Mouse (Mus musculus) embryonic facial prominence, embryonic 12.5 days (tissue): ENCODE data around the gene Idh3g. TPM values are rescaled to one million over a fixed set of nuclear protein-coding genes. Genes with fewer than 3 reads are reported as not detected.

ENCODE experiments used
- ATAC-seq: fragments of 200-750 bp; cut with Nextera tagmentation; 2 replicates; pipeline ENCODE4 v1.8.0; 2017; ENCODE audit not compliant: insufficient number of reproducible peaks, insufficient read depth, low FRiP score, low TSS enrichment
- H3K27ac ChIP-seq: fragments of 300-500 bp; sonication (generic); 2 replicates; pipeline ENCODE4 v1.5.1; 2016; ENCODE audit warnings: mild to moderate bottlenecking
- H3K27me3 ChIP-seq: fragments of 300-500 bp; sonication (generic); 2 replicates; pipeline ENCODE4 v1.6.1; 2016; ENCODE audit warnings: mild to moderate bottlenecking, moderate library complexity
- H3K36me3 ChIP-seq: fragments of 300-500 bp; sonication (generic); 2 replicates; pipeline ENCODE4 v1.6.1; 2016; ENCODE audit warnings: mild to moderate bottlenecking
- H3K4me1 ChIP-seq: fragments of 300-500 bp; sonication (generic); 2 replicates; pipeline ENCODE4 v1.6.1; 2016
- H3K4me2 ChIP-seq: fragments of 300-500 bp; sonication (generic); replicated peaks from 2 replicates; pipeline ENCODE4 v1.6.1; 2016; ENCODE audit warnings: mild to moderate bottlenecking, moderate library complexity
- H3K4me3 ChIP-seq: fragments of 300-500 bp; sonication (generic); 2 replicates; pipeline ENCODE4 v1.5.1; 2016; ENCODE audit warnings: mild to moderate bottlenecking
- H3K9ac ChIP-seq: fragments of 300-500 bp; sonication (generic); 2 replicates; pipeline ENCODE4 v1.6.1; 2016; ENCODE audit warnings: mild to moderate bottlenecking, moderate library complexity
- H3K9me3 ChIP-seq: fragments of 300-500 bp; sonication (generic); 2 replicates; pipeline ENCODE4 v1.6.1; 2016; ENCODE audit warnings: mild to moderate bottlenecking, moderate library complexity
- WGBS: fragments of 180-500 bp; shearing (Covaris S2); methylation state at CpG from one replicate; pipeline ENCODE4 v1.1.7; 2016; 5-methylcytosine and 5-hydroxymethylcytosine counted together
- polyA plus RNA-seq: library from polyadenylated mRNA; unstranded; fragments of >200 nt; fragmentation: Nextera tagmentation; extraction: Ambion mirVana; gene quantifications from 2 replicates; pipeline ENCODE4 v1.2.1, GENCODE M21; 2016

The Idh3g gene
- polyA plus RNA-seq, result 161 and 172 TPM in 2 replicates

GRCm38 (mm10) chrX:73786364-73787224 lies at the start of gene Idh3g, which contains the start of gene Ssr4:
TSS of gene Idh3g (minus strand) at chrX:73786897.
TSS of gene Ssr4 (plus strand) at chrX:73787028.
- peak within 1 kb of the TSS; percentile 89 for H3K27ac ChIP-seq
- 23% methylated on average over 52 of the region's 52 CpGs for WGBS
- ATAC-seq, result peak; percentile 96
- peak within 1 kb of the TSS; percentile 56 for H3K4me2 ChIP-seq
- H3K4me1 ChIP-seq, result no peaks in the 10 kb centered on the region
- no peaks in the 10 kb centered on the region for H3K36me3 ChIP-seq
- peak within 1 kb of the TSS; percentile 55 for H3K4me3 ChIP-seq
- H3K9me3 ChIP-seq, result no peaks in the 10 kb centered on the region
- 0 out of 2 replicates have a peak, but pooled peaks cover 5% of the 10 kb centered on the region for H3K27me3 ChIP-seq
- peak within 1 kb of the TSS; percentile 68 for H3K9ac ChIP-seq

- no peaks in the 10 kb centered on the region for H3K27me3 ChIP-seq
- no peak overlapping the region for H3K9ac ChIP-seq
- H3K4me2 ChIP-seq, result no peak overlapping the region
- no peaks in the 10 kb centered on the region for H3K36me3 ChIP-seq
- no peak for ATAC-seq
- H3K4me3 ChIP-seq, result no peak overlapping the region
- H3K9me3 ChIP-seq, result no peaks in the 10 kb centered on the region
- 85% methylated on average over 1 of the region's 1 CpGs for WGBS
- no peaks in the 10 kb centered on the region for H3K4me1 ChIP-seq
- H3K27ac ChIP-seq, result no peak overlapping the region
Observed at GRCm38 (mm10) chrX:73835731-73836130, 49.0 kb upstream of the Idh3g start.

GRCm38 (mm10) chrX:73824185-73825151 lies 37.8 kb upstream of the Idh3g start, which contains the start of gene Pdzd4:
TSS of gene Pdzd4 (minus strand) at chrX:73824969.
- peak within 1 kb of the TSS; percentile 61 for H3K4me3 ChIP-seq
- ATAC-seq, result peak; percentile 86
- WGBS, result 18% methylated on average over 50 of the region's 84 CpGs
- peak within 1 kb of the TSS; percentile 73 for H3K27ac ChIP-seq
- H3K27me3 ChIP-seq, result peaks cover 14% of the 10 kb centered on the region; the same call in 1 of the 2 replicates
- H3K36me3 ChIP-seq, result no peaks in the 10 kb centered on the region
- H3K9ac ChIP-seq, result peak within 1 kb of the TSS; percentile 72
- peak within 1 kb of the TSS; percentile 59 for H3K4me2 ChIP-seq
- no peaks in the 10 kb centered on the region for H3K9me3 ChIP-seq
- 0 out of 2 replicates have a peak, but pooled peaks cover 3% of the 10 kb centered on the region for H3K4me1 ChIP-seq

DNA sequence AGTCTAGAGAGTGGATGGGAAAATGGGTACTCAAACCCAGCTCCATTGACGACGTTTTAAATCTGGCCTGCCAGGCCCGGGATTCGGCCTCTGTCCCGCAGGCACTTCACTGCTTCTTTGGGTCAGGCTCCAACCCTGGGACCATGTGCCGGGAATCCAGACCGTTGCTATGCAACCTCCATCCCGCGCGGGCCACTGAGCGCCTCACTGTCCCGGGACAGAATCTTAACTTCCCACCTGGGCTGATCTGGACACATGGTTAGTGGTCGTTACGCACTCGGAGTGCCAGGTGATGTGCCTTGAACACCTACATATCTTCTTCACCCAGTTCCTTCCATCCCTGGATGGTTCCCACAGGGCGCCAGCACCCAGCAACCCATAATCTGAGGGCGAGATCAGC lies 37.0 kb upstream of the Idh3g start:
- WGBS, result 18% methylated on average over 17 of the region's 17 CpGs
- 0 out of 2 replicates have a peak, but pooled peaks have one; percentile 24 for ATAC-seq
- Histone ChIP-seq H3K4me3 (peak overlapping the region; percentile 61), H3K4me2 (peak overlapping the region; percentile 59), H3K4me1 (0 out of 2 replicates have a peak, but pooled peaks cover 3% of the 10 kb centered on the region), H3K36me3 (no peaks in the 10 kb centered on the region), H3K27ac (no peak overlapping the region), H3K9me3 (no peaks in the 10 kb centered on the region), H3K27me3 (peaks cover 14% of the 10 kb centered on the region; the same call in 1 of the 2 replicates), H3K9ac (peak overlapping the region; percentile 72)

DNA sequence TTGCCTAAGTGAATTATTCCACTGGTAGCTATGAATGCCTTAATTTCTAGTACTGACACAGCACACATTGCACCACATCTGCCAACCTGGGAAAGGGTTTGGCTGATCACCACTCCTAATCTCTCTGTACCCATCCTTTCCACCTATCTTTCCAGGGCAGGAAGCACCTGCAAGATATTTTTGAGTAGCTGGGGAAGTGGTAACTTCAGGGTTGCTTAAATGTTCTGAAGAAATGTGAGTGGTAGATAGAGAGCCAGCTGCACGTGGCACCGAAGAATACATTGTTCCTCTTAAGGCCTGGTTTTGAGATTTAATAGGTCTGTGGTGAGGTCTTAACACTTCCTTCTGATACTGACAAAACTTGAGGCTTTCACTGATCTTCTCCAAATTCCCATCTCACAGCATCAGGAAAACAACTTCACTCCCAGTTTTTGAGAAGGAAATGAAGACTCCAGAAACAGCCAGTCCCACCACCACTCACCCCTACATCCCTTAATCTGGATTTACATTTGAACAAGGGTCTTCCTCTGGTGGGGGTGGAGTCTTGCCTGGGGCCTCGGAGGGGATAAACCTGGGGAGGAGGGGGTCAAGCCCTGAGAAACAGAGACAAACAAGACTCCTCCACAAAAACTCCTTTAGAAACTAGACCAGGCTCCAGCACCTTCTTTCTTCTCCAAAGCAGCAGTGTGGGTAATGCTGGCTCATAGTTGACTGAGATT lies 30.1 kb upstream of the Idh3g start:
- no peak for ATAC-seq
- no peak overlapping the region for H3K27ac ChIP-seq
- H3K4me2 ChIP-seq, result no peak overlapping the region
- H3K36me3 ChIP-seq, result no peaks in the 10 kb centered on the region
- no peak overlapping the region for H3K4me3 ChIP-seq
- WGBS, result 50% methylated on average over 3 of the region's 3 CpGs
- H3K4me1 ChIP-seq, result no peaks in the 10 kb centered on the region
- H3K9ac ChIP-seq, result no peak overlapping the region
- H3K9me3 ChIP-seq, result no peaks in the 10 kb centered on the region
- no peaks in the 10 kb centered on the region for H3K27me3 ChIP-seq

DNA sequence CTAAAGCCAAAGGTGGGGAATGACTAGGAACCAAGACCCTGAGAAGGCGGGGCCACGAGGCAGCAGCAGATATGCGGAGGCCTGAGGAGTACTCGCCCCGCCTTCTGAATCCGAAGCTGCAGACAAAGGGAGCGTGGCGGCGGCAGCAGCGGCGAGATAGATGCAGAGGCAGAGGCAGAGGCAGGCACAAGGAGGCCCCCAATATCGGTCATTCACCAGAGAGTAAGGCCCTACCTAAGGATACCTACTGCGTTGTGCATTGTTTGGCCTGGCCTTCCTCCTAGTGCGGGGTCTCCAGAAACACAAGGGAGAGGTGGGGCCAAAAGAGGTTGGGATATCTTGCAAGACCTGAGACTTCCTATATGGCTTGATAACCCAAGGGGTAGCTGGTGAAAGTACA lies 28.4 kb upstream of the Idh3g start:
- Histone ChIP-seq H3K4me2 (peak overlapping the region; percentile 40), H3K4me1 (no peaks in the 10 kb centered on the region), H3K9me3 (no peaks in the 10 kb centered on the region), H3K9ac (peak overlapping the region; percentile 43; the same call in 1 of the 2 replicates), H3K27ac (no peak overlapping the region), H3K4me3 (peak overlapping the region; percentile 36), H3K36me3 (no peaks in the 10 kb centered on the region), H3K27me3 (no peaks in the 10 kb centered on the region)
- WGBS, result 17% methylated on average over 14 of the region's 14 CpGs
- ATAC-seq, result peak; percentile 60; the same call in 1 of the 2 replicates

GRCm38 (mm10) chrX:73805814-73806213 lies 19.1 kb upstream of the Idh3g start:
- no peak overlapping the region for H3K27ac ChIP-seq
- H3K4me3 ChIP-seq, result no peak overlapping the region
- H3K4me2 ChIP-seq, result no peak overlapping the region
- H3K9me3 ChIP-seq, result no peaks in the 10 kb centered on the region
- H3K36me3 ChIP-seq, result no peaks in the 10 kb centered on the region
- H3K4me1 ChIP-seq, result no peaks in the 10 kb centered on the region
- no peaks in the 10 kb centered on the region for H3K27me3 ChIP-seq
- 47% methylated on average over 1 of the region's 1 CpGs for WGBS
- no peak for ATAC-seq
- H3K9ac ChIP-seq, result no peak overlapping the region

GRCm38 (mm10) chrX:73798502-73798901 lies 11.8 kb upstream of the Idh3g start:
- Histone ChIP-seq H3K4me2 (no peak overlapping the region), H3K4me3 (no peak overlapping the region), H3K36me3 (no peaks in the 10 kb centered on the region), H3K9me3 (no peaks in the 10 kb centered on the region), H3K27ac (no peak overlapping the region), H3K9ac (no peak overlapping the region), H3K27me3 (peaks cover 3% of the 10 kb centered on the region; the same call in 1 of the 2 replicates), H3K4me1 (no peaks in the 10 kb centered on the region)
- ATAC-seq, result peak; percentile 70; the same call in 1 of the 2 replicates
- 46% methylated on average over 9 of the region's 9 CpGs for WGBS

DNA sequence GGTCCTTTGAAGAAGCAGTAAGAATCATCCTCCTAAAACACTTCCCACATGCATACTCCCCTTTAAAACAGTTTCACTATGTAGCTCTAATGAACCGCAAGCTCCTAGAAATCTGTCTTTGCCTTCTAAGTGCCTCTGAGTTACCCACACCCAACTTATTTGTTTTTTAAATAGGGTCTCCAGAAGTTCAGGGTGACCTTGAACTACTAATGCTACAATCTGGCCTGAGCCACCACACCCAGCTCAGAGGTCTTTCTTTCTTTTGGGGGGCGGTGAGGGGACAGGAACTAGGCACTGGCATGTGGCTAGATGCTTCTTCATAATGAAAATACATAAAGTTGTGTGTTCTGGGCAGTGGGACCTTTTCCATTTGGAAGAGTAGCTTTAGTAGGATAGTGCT lies 10.8 kb upstream of the Idh3g start:
- 85% methylated on average over 2 of the region's 2 CpGs for WGBS
- no peak overlapping the region for H3K4me2 ChIP-seq
- H3K4me3 ChIP-seq, result no peak overlapping the region
- H3K4me1 ChIP-seq, result no peaks in the 10 kb centered on the region
- H3K27ac ChIP-seq, result no peak overlapping the region
- no peaks in the 10 kb centered on the region for H3K36me3 ChIP-seq
- ATAC-seq, result no peak
- no peaks in the 10 kb centered on the region for H3K9me3 ChIP-seq
- no peak overlapping the region for H3K9ac ChIP-seq
- H3K27me3 ChIP-seq, result peaks cover 3% of the 10 kb centered on the region; the same call in 1 of the 2 replicates

DNA sequence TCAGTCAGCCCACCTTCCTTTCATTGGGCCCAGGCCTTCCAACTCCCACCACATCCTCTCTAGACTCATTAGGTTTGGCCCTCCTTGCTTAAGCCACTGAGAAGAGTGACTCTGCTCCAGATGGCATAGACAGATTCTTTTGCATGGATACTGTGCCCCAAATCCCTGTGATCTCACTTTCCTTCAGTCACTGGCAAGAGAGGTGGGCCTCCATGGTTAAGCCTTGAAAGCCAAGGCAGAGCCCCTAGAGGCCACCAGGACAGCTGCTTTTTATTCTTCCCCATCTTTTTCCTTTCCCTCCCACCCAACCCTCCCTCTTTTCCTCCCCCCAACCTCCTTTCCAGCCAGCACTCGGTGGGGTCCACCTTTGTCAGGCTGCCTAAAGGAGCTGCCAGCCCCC lies 6.8 kb upstream of the Idh3g start:
- no peak overlapping the region for H3K4me2 ChIP-seq
- no peak overlapping the region for H3K9ac ChIP-seq
- H3K36me3 ChIP-seq, result no peaks in the 10 kb centered on the region
- no peaks in the 10 kb centered on the region for H3K27me3 ChIP-seq
- no peaks in the 10 kb centered on the region for H3K9me3 ChIP-seq
- H3K4me1 ChIP-seq, result no peaks in the 10 kb centered on the region
- H3K27ac ChIP-seq, result 0 out of 2 replicates have a peak overlapping the region, but pooled peaks have one; percentile 6
- H3K4me3 ChIP-seq, result no peak overlapping the region
- 71% methylated on average over 1 of the region's 1 CpGs for WGBS
- no peak for ATAC-seq

DNA sequence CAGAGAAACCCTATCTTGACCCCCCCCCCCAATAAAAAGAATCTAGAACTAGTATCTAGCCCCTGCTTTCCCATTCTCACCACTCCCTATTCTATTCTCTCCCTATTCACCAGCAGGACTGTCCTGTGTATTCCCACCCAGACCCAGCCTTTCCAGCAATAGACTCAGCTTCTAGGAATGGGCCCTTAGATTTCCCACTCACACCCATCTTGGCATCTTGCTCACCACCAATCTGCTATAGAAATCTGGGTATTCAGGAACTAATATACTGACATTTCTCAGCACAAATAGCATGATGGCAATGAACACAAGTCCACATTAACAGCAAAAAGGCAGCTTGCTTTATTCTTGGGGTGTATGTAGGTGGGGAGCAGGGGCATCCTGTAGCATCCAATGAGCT lies 6.3 kb upstream of the Idh3g start:
- Histone ChIP-seq H3K27ac (no peak overlapping the region), H3K9ac (no peak overlapping the region), H3K27me3 (no peaks in the 10 kb centered on the region), H3K4me2 (no peak overlapping the region), H3K4me3 (no peak overlapping the region), H3K36me3 (no peaks in the 10 kb centered on the region), H3K9me3 (no peaks in the 10 kb centered on the region), H3K4me1 (no peaks in the 10 kb centered on the region)
- no peak for ATAC-seq
